ENCODE assay signal across 15 mouse cellular contexts in genomic region chr2:173048041-173048745, GRCm38 (mm10). TPM values are rescaled to one million over a fixed set of nuclear protein-coding genes. Genes with fewer than 3 reads are reported as not detected.
DNase-seq lines count a peak whose midpoint lies in the region; ATAC-seq and TF ChIP-seq lines count a peak whose summit lies in the region.
"Had no signal": no experiment of that assay in that cellular context is flagged by ENCODE, and none has a peak within 500 bp of the region (broad histone marks: within the 10 kb centered on the region; RNA-seq: fewer than 3 reads in every experiment).

No protein-coding gene starts in this region.

- 58% methylated on average over 17 of the region's 17 CpGs for WGBS in heart, embryonic 12.5 days
- WGBS in heart, adult 2 months = 62% methylated on average over 17 of the region's 17 CpGs
- 51% methylated on average over 17 of the region's 17 CpGs for WGBS in midbrain, embryonic 11.5 days
- WGBS in midbrain, embryonic 15.5 days = 51% methylated on average over 17 of the region's 17 CpGs
- WGBS in liver, embryonic 15.5 days (ENCODE audit: insufficient replicate concordance) = 42% methylated on average over 17 of the region's 17 CpGs

- no peaks in the 10 kb centered on the region for H3K36me3 ChIP-seq in heart, embryonic 12.5 days
- H3K36me3 ChIP-seq in heart, adult 2 months (ENCODE audit: control insufficient read depth, insufficient read depth, low read length) = no peaks in the 10 kb centered on the region
- no peaks in the 10 kb centered on the region for H3K36me3 ChIP-seq in midbrain, embryonic 11.5 days (ENCODE audit: control insufficient read depth, insufficient read depth, low read length)
- H3K36me3 ChIP-seq in midbrain, embryonic 15.5 days (replicated peaks) = no peaks in the 10 kb centered on the region
- no peaks in the 10 kb centered on the region for H3K36me3 ChIP-seq in liver, embryonic 15.5 days (replicated peaks)
- H3K36me3 ChIP-seq: embryonic facial prominence, embryonic 13.5 days had no signal

- POLR2A ChIA-PET in Patski (lab: Charles Lee) = no interaction called here

- no peaks in the 10 kb centered on the region for H3K27me3 ChIP-seq in heart, embryonic 12.5 days (replicated peaks)
- H3K27me3 ChIP-seq in heart, adult 2 months (ENCODE audit: control insufficient read depth, insufficient read depth, low read length) = no peaks in the 10 kb centered on the region
- H3K27me3 ChIP-seq in midbrain, embryonic 11.5 days (ENCODE audit: control insufficient read depth, insufficient read depth, low read length) = no peaks in the 10 kb centered on the region
- no peaks in the 10 kb centered on the region for H3K27me3 ChIP-seq in midbrain, embryonic 15.5 days (replicated peaks)
- H3K27me3 ChIP-seq in Patski = no peaks in the 10 kb centered on the region
- H3K27me3 ChIP-seq in liver, embryonic 15.5 days = no peaks in the 10 kb centered on the region
- H3K27me3 ChIP-seq: embryonic facial prominence, embryonic 13.5 days had no signal

- CTCF ChIA-PET in Patski (lab: Charles Lee) = interaction anchor here (1.0 kb wide), 1 partner anchor 13 kb away, joined by 3 read pairs; no protein-coding TSS in a partner anchor

- no peak overlapping the region for H3K4me2 ChIP-seq in heart, embryonic 12.5 days
- no peak overlapping the region for H3K4me2 ChIP-seq in midbrain, embryonic 11.5 days
- H3K4me2 ChIP-seq in midbrain, embryonic 15.5 days = no peak overlapping the region
- H3K4me2 ChIP-seq in liver, embryonic 15.5 days = peak overlapping the region; percentile 48
- H3K4me2 ChIP-seq: embryonic facial prominence, embryonic 13.5 days had no signal

- peaks cover 80% of the 10 kb centered on the region for H3K4me1 ChIP-seq in heart, embryonic 12.5 days (replicated peaks)
- H3K4me1 ChIP-seq in heart, adult 2 months (ENCODE audit: control insufficient read depth, insufficient read depth, low read length) = peaks cover 14% of the 10 kb centered on the region
- peaks cover 12% of the 10 kb centered on the region; the same call in 1 of the 2 replicates for H3K4me1 ChIP-seq in midbrain, embryonic 11.5 days (ENCODE audit: control insufficient read depth, insufficient read depth, low read length)
- H3K4me1 ChIP-seq in midbrain, embryonic 15.5 days = no peaks in the 10 kb centered on the region
- peaks cover 80% of the 10 kb centered on the region for H3K4me1 ChIP-seq in liver, embryonic 15.5 days (replicated peaks)

- DNase-seq in heart, adult 2 months = no peak
- DNase-seq in midbrain, embryonic 11.5 days (ENCODE audit: low spot score, missing footprints) = peak; percentile 67
- no peak for DNase-seq in Patski (ENCODE audit: low read depth, low spot score)
- DNase-seq in lung, adult 18-20 months = no peak
- no peak for DNase-seq in left cerebral cortex, postnatal 36 days (ENCODE audit: low spot score in 2 of 2)
- DNase-seq: cerebellum, postnatal 14 days; forebrain, postnatal 0 days; left cerebral cortex, postnatal 4 days; lung, postnatal 10 days had no signal

- in situ Hi-C loops in Patski (cut with MboI; ENCODE audit: low pct_unique_long_range_greater_than_20kb) = no loop called here

- no peak overlapping the region for H3K9ac ChIP-seq in heart, embryonic 12.5 days
- no peak overlapping the region for H3K9ac ChIP-seq in heart, adult 2 months (ENCODE audit: low read depth, low read length)
- H3K9ac ChIP-seq in midbrain, embryonic 11.5 days (ENCODE audit: low read length) = no peak overlapping the region
- H3K9ac ChIP-seq in midbrain, embryonic 15.5 days = no peak overlapping the region
- no peak overlapping the region for H3K9ac ChIP-seq in liver, embryonic 15.5 days
- H3K9ac ChIP-seq: embryonic facial prominence, embryonic 13.5 days; forebrain, postnatal 0 days had no signal

- H3K9me3 ChIP-seq in heart, embryonic 12.5 days (replicated peaks) = no peaks in the 10 kb centered on the region
- H3K9me3 ChIP-seq in midbrain, embryonic 11.5 days (ENCODE audit: control insufficient read depth, low read length) = no peaks in the 10 kb centered on the region
- no peaks in the 10 kb centered on the region for H3K9me3 ChIP-seq in midbrain, embryonic 15.5 days
- H3K9me3 ChIP-seq in liver, embryonic 15.5 days (replicated peaks) = no peaks in the 10 kb centered on the region
- H3K9me3 ChIP-seq: embryonic facial prominence, embryonic 13.5 days had no signal

- no peak overlapping the region for H3K4me3 ChIP-seq in heart, embryonic 12.5 days
- H3K4me3 ChIP-seq in heart, adult 2 months = no peak overlapping the region
- no peak overlapping the region for H3K4me3 ChIP-seq in midbrain, embryonic 11.5 days (ENCODE audit: low read depth, low read length)
- no peak overlapping the region for H3K4me3 ChIP-seq in midbrain, embryonic 15.5 days
- H3K4me3 ChIP-seq in liver, embryonic 15.5 days (replicated peaks) = peak overlapping the region; percentile 10; the same call in 1 of the 2 replicates
- H3K4me3 ChIP-seq: embryonic facial prominence, embryonic 13.5 days had no signal

- ATAC-seq in heart, embryonic 12.5 days (ENCODE audit: insufficient number of reproducible peaks, low FRiP score) = no peak
- no peak for ATAC-seq in midbrain, embryonic 11.5 days (ENCODE audit: low FRiP score)
- no peak for ATAC-seq in midbrain, embryonic 15.5 days (replicated peaks)
- peak; percentile 5 for ATAC-seq in Patski
- peak; percentile 45 for ATAC-seq in liver, embryonic 15.5 days (ENCODE audit: insufficient read depth)
- ATAC-seq: activated CD4-positive, CD25-positive, alpha-beta regulatory T cell, adult 4 months; forebrain, postnatal 0 days; inflammation-experienced regulatory T-cells, adult 6 months had no signal

- peak overlapping the region; percentile 12; the same call in 1 of the 2 replicates for H3K27ac ChIP-seq in heart, embryonic 12.5 days (ENCODE audit: poor library complexity, severe bottlenecking)
- no peak overlapping the region for H3K27ac ChIP-seq in heart, adult 2 months
- H3K27ac ChIP-seq in midbrain, embryonic 11.5 days (ENCODE audit: low read depth, low read length) = no peak overlapping the region
- H3K27ac ChIP-seq in midbrain, embryonic 15.5 days = no peak overlapping the region
- peak overlapping the region; percentile 65 for H3K27ac ChIP-seq in liver, embryonic 15.5 days (replicated peaks)
- H3K27ac ChIP-seq: embryonic facial prominence, embryonic 13.5 days had no signal

- TF ChIP-seq CTCF in heart, adult 2 months (IDR thresholded peaks at IDR 0.05) = no peak
- no peak for TF ChIP-seq CTCF in Patski (IDR thresholded peaks at IDR 0.05)

- intact Hi-C loops in heart, adult 2 months (cut with DNase I) = no loop called here
- intact Hi-C loops in left cerebral cortex, postnatal 36 days (cut with DNase I) = no loop called here

- no peaks in the 10 kb centered on the region for H3K79me2 ChIP-seq in heart, adult 2 months (replicated peaks; ENCODE audit: control insufficient read depth, insufficient read depth, low read length)

- no peak for TF ChIP-seq POLR2A in heart, adult 2 months (IDR thresholded peaks at IDR 0.05; ENCODE audit: insufficient read depth, low read depth, low read length)

- no peak for TF ChIP-seq EP300 in heart, adult 2 months (IDR thresholded peaks at IDR 0.05; ENCODE audit: insufficient read depth, low read depth, low read length)

RNA-seq across cellular contexts. Expression of gene Rbm38, which starts 27.9 kb away (rescaled TPM):
- 146 and 147 TPM in 2 replicates for polyA plus RNA-seq in heart, embryonic 12.5 days (2016; fragmentation: Nextera tagmentation; extraction: Ambion mirVana)
- total RNA-seq in heart, adult 2 months (2021) = 100 to 1,000 TPM; 173 to 203 TPM
- polyA plus RNA-seq in heart, adult 2 months (2012; rRNA removed) = 342 and 529 TPM in 2 replicates
- 70.4 and 77.3 TPM in 2 replicates for polyA plus RNA-seq in midbrain, embryonic 11.5 days (2014; fragmentation: Nextera tagmentation; extraction: Ambion mirVana)
- 13.8 and 16.3 TPM in 2 replicates for polyA plus RNA-seq in midbrain, embryonic 15.5 days (2015; fragmentation: Nextera tagmentation; extraction: Ambion mirVana)
- 27.5 TPM for polyA plus RNA-seq in Patski (2021)
- polyA plus RNA-seq in liver, embryonic 15.5 days (2015; fragmentation: Nextera tagmentation; extraction: Ambion mirVana) = 315 and 352 TPM in 2 replicates
- 1 to 10 TPM; 3.0 to 3.6 TPM for total RNA-seq in left cerebral cortex, postnatal 36 days (2021)

RNA-seq across cellular contexts. Expression of gene Rae1, which starts 48.3 kb away (rescaled TPM):
- 102 and 103 TPM in 2 replicates for polyA plus RNA-seq in heart, embryonic 12.5 days (2016; fragmentation: Nextera tagmentation; extraction: Ambion mirVana)
- total RNA-seq in heart, adult 2 months (2021) = 10 to 100 TPM; 22.8 to 23.0 TPM
- 27.8 and 44.8 TPM in 2 replicates for polyA plus RNA-seq in heart, adult 2 months (2012; rRNA removed)
- 137 and 140 TPM in 2 replicates for polyA plus RNA-seq in midbrain, embryonic 11.5 days (2014; fragmentation: Nextera tagmentation; extraction: Ambion mirVana)
- 118 and 126 TPM in 2 replicates for polyA plus RNA-seq in midbrain, embryonic 15.5 days (2015; fragmentation: Nextera tagmentation; extraction: Ambion mirVana)
- 77.6 TPM for polyA plus RNA-seq in Patski (2021)
- polyA plus RNA-seq in liver, embryonic 15.5 days (2015; fragmentation: Nextera tagmentation; extraction: Ambion mirVana) = 64.0 and 64.7 TPM in 2 replicates
- total RNA-seq in left cerebral cortex, postnatal 36 days (2021) = 10 to 100 TPM; 57.9 to 58.8 TPM

Comparison
In these comparisons a context has a peak if more than half of its experiments do, and no peak if none do; other contexts are left out.
1. H3K27ac ChIP-seq: peak in heart, embryonic 12.5 days (single experiment) and liver, embryonic 15.5 days (single experiment); none in heart, adult 2 months (single experiment), midbrain, embryonic 11.5 days (single experiment) and midbrain, embryonic 15.5 days (single experiment).
2. ATAC-seq: peak in Patski (single experiment) and liver, embryonic 15.5 days (single experiment); none in heart, embryonic 12.5 days (single experiment), midbrain, embryonic 11.5 days (single experiment) and midbrain, embryonic 15.5 days (single experiment).